Mouse (Mus musculus): ENCODE data around the gene Rnf150.

GRCm38 (mm10) chr8:83110177-83110576 is 247.0 kb downstream of the Rnf150 start:
- TF ChIP-seq POLR2A (IDR thresholded peaks at IDR 0.05; ENCODE audit: control insufficient read depth in 1 of 2, insufficient read depth in 1 of 2, low read depth in 1 of 2, low read length in 2 of 2, poor library complexity in 1 of 2) (no peak), EP300 (IDR thresholded peaks at IDR 0.05; ENCODE audit: low read depth in 1 of 2, low read length in 2 of 2) (no peak), MYC (IDR thresholded peaks at IDR 0.05; ENCODE audit: low read depth, low read length) (no peak), CTCF (IDR thresholded peaks at IDR 0.05 in 2 of 3, conservative IDR thresholded peaks at IDR 0.05 in 1 of 3; ENCODE audit: control insufficient read depth in 1 of 3, insufficient read depth in 1 of 3, low read depth in 2 of 3, low read length in 3 of 3, poor library complexity in 1 of 3, severe bottlenecking in 1 of 3) (no peak), RAD21 (IDR thresholded peaks at IDR 0.05; ENCODE audit: low read depth, low read length) (no peak), HCFC1 (IDR thresholded peaks at IDR 0.05; ENCODE audit: low read depth, low read length) (no peak), BHLHE40 (IDR thresholded peaks at IDR 0.05; ENCODE audit: borderline replicate concordance, low read depth, low read length) (no peak), CHD2 (IDR thresholded peaks at IDR 0.05; ENCODE audit: low read length) (no peak), RCOR1 (IDR thresholded peaks at IDR 0.05; ENCODE audit: low read depth, low read length) (no peak), GATA1 (IDR thresholded peaks at IDR 0.05; ENCODE audit: low read depth, low read length) (no peak), GABPA (IDR thresholded peaks at IDR 0.05; ENCODE audit: low read depth, low read length) (no peak), MEF2A (IDR thresholded peaks at IDR 0.05; ENCODE audit: extremely low read depth, insufficient replicate concordance, low read depth, low read length, poor library complexity, severe bottlenecking) (no peak), JUND (IDR thresholded peaks at IDR 0.05; ENCODE audit: low read depth, low read length) (no peak), ZMIZ1 (IDR thresholded peaks at IDR 0.05; ENCODE audit: low read depth, low read length) (no peak)

Measured in MEL (cell line).